Mouse (Mus musculus) kidney, adult 2 months (tissue): ENCODE measurements at regions not wholly inside any gene's neighbourhood (a gene's known extent, or its start where the extent isn't known, plus 50 kb on each side); places are given as distances from the start of the nearest gene placed in this dataset.

ENCODE experiments used
- DNase-seq: peaks from one replicate; pipeline ENCODE4 v3.0.0; 2021
- H3K27ac ChIP-seq: fragments of 200-500 bp; 2 replicates; pipeline ENCODE4 v1.5.1; 2012; ENCODE audit warnings: low read depth, low read length, control low read depth, inconsistent platforms; ENCODE audit not compliant: insufficient read depth
- H3K27me3 ChIP-seq: fragments of 200-500 bp; replicated peaks from 2 replicates; pipeline ENCODE4 v1.6.1; 2012; ENCODE audit warnings: mild to moderate bottlenecking, moderate library complexity, low read length, inconsistent platforms; ENCODE audit not compliant: control insufficient read depth, insufficient read depth
- H3K36me3 ChIP-seq: fragments of 200-500 bp; 2 replicates; pipeline ENCODE4 v1.6.1; 2012; ENCODE audit warnings: mild to moderate bottlenecking, moderate library complexity, low read length, inconsistent platforms; ENCODE audit not compliant: control insufficient read depth, insufficient read depth
- H3K4me1 ChIP-seq: fragments of 200-500 bp; 2 replicates; pipeline ENCODE4 v1.6.1; 2011; ENCODE audit warnings: low read length; ENCODE audit not compliant: control insufficient read depth, insufficient read depth
- H3K4me3 ChIP-seq: fragments of 200-500 bp; 2 replicates; pipeline ENCODE4 v1.5.1; 2011; ENCODE audit warnings: mild to moderate bottlenecking, low read depth, low read length, control low read depth; ENCODE audit not compliant: insufficient read depth
- CTCF ChIP-seq: fragments of 200-500 bp; conservative IDR thresholded peaks from 2 replicates; pipeline ENCODE4 v1.5.1; 2011; ENCODE audit warnings: low read depth, mild to moderate bottlenecking, control low read depth, low read length, moderate library complexity, mixed read lengths; ENCODE audit not compliant: insufficient read depth, insufficient read length
- POLR2A ChIP-seq: fragments of 200-500 bp; IDR thresholded peaks from one replicate; pipeline ENCODE4 v1.6.1; 2011; ENCODE audit warnings: low read depth, low read length, control low read depth
- WGBS: fragments of 180-500 bp; shearing (Covaris S2); methylation state at CpG from one replicate; pipeline ENCODE4 v1.1.7; 2018; 5-methylcytosine and 5-hydroxymethylcytosine counted together

- no peak overlapping the region for H3K4me3 ChIP-seq
- no peaks in the 10 kb centered on the region for H3K36me3 ChIP-seq
- no peak for DNase-seq
- H3K4me1 ChIP-seq: no peaks in the 10 kb centered on the region
- peak; percentile 16; the same call in 1 of the 2 replicates for TF ChIP-seq CTCF
- no peak for TF ChIP-seq POLR2A
- H3K27ac ChIP-seq: no peak overlapping the region
- WGBS: 38% methylated on average over 4 of the region's 4 CpGs
- H3K27me3 ChIP-seq: no peaks in the 10 kb centered on the region
These were observed 55.8 kb upstream of the Pak3 start for GRCm38 (mm10) chrX:143462632-143463031.

- Histone ChIP-seq H3K4me1 (no peaks in the 10 kb centered on the region), H3K4me3 (no peak overlapping the region), H3K36me3 (no peaks in the 10 kb centered on the region), H3K27ac (no peak overlapping the region), H3K27me3 (no peaks in the 10 kb centered on the region)
- DNase-seq: peak; percentile 2
- WGBS: 49% methylated on average over 7 of the region's 7 CpGs
- TF ChIP-seq CTCF (peak; percentile 22; the same call in 1 of the 2 replicates), POLR2A (no peak)
These were observed 54.7 kb upstream of the Chrdl1 start for GRCm38 (mm10) chrX:143448636-143449346.

- peak; percentile 27 for DNase-seq
These were observed 50.5 kb upstream of the Chrdl1 start for GRCm38 (mm10) chrX:143444581-143444980.

More at GRCm38 (mm10) chrX:143444581-143444980, 50.5 kb upstream of the Chrdl1 start:
- Histone ChIP-seq H3K27ac (no peak overlapping the region), H3K4me3 (no peak overlapping the region), H3K36me3 (no peaks in the 10 kb centered on the region), H3K4me1 (no peaks in the 10 kb centered on the region), H3K27me3 (no peaks in the 10 kb centered on the region)
- 1% methylated on average over 3 of the region's 3 CpGs for WGBS
- no peak for TF ChIP-seq POLR2A
- 0 out of 2 replicates have a peak, but pooled peaks have one; percentile 13 for TF ChIP-seq CTCF
